Mouse (Mus musculus): ENCODE data around the gene Prss44. TPM values are rescaled to one million over a fixed set of nuclear protein-coding genes. Genes with fewer than 3 reads are reported as not detected.

Prss44 gene
- total RNA-seq (2014; rRNA removed; ENCODE audit: low replicate concordance) (not detected in 2 replicates), polyA plus RNA-seq (2015; fragmentation: Nextera tagmentation; extraction: Ambion mirVana) (not detected in 2 replicates)

GRCm38 (mm10) chr9:110813789-110814188, at the start of gene Prss44:
Gene Prss44 (plus strand): TSS chr9:110813994.
- H3K36me3 ChIP-seq (replicated peaks; ENCODE audit: control insufficient read depth, insufficient read depth, low read length), result no peaks in the 10 kb centered on the region
- no peak within 1 kb of the TSS for H3K4me3 ChIP-seq (ENCODE audit: low read depth, low read length)
- H3K4me1 ChIP-seq (ENCODE audit: control insufficient read depth, insufficient read depth), result no peaks in the 10 kb centered on the region
- no peak within 1 kb of the TSS for H3K27ac ChIP-seq (ENCODE audit: low read depth)
- H3K27me3 ChIP-seq (ENCODE audit: control insufficient read depth, insufficient read depth, low read length), result no peaks in the 10 kb centered on the region
- WGBS, result 56% methylated on average over 18 of the region's 18 CpGs
- H3K4me2 ChIP-seq (ENCODE audit: low read depth, low read length), result no peak within 1 kb of the TSS
- no peaks in the 10 kb centered on the region for H3K9me3 ChIP-seq (replicated peaks; ENCODE audit: control insufficient read depth, low read length)
- TF ChIP-seq EP300 (IDR thresholded peaks at IDR 0.05; ENCODE audit: low read depth) (no peak), CTCF (IDR thresholded peaks at IDR 0.05; ENCODE audit: low read depth) (no peak)
- ATAC-seq (ENCODE audit: insufficient read depth, low read depth) (no peak), DNase-seq (ENCODE audit: low spot score) (no peak)
- H3K9ac ChIP-seq (replicated peaks; ENCODE audit: low read depth, low read length), result no peak within 1 kb of the TSS

GRCm38 (mm10) chr9:110772336-110772735, 41.5 kb upstream of the Prss44 start:
- peaks cover 31% of the 10 kb centered on the region for H3K36me3 ChIP-seq (replicated peaks; ENCODE audit: control insufficient read depth, insufficient read depth, low read length)
- no peak for DNase-seq (ENCODE audit: low spot score)
- ATAC-seq (ENCODE audit: insufficient read depth, low read depth), result no peak
- TF ChIP-seq EP300 (IDR thresholded peaks at IDR 0.05; ENCODE audit: low read depth), result peak; percentile 50; the same call in 1 of the 2 replicates
- no peak for TF ChIP-seq CTCF (IDR thresholded peaks at IDR 0.05; ENCODE audit: low read depth)
- no peak overlapping the region for H3K9ac ChIP-seq (replicated peaks; ENCODE audit: low read depth, low read length)
- no peaks in the 10 kb centered on the region for H3K9me3 ChIP-seq (replicated peaks; ENCODE audit: control insufficient read depth, low read length)
- no peak overlapping the region for H3K4me2 ChIP-seq (ENCODE audit: low read depth, low read length)
- 0 out of 2 replicates have a peak overlapping the region, but pooled peaks have one; percentile 22 for H3K27ac ChIP-seq (ENCODE audit: low read depth)
- H3K27me3 ChIP-seq (ENCODE audit: control insufficient read depth, insufficient read depth, low read length), result no peaks in the 10 kb centered on the region
- H3K4me3 ChIP-seq (ENCODE audit: low read depth, low read length), result no peak overlapping the region
- 0 out of 2 replicates have a peak, but pooled peaks cover 8% of the 10 kb centered on the region for H3K4me1 ChIP-seq (ENCODE audit: control insufficient read depth, insufficient read depth)
- WGBS, result 76% methylated on average over 10 of the region's 10 CpGs

GRCm38 (mm10) chr9:110774403-110775268, 39.2 kb upstream of the Prss44 start:
- no peak for TF ChIP-seq CTCF (IDR thresholded peaks at IDR 0.05; ENCODE audit: low read depth)
- TF ChIP-seq EP300 (IDR thresholded peaks at IDR 0.05; ENCODE audit: low read depth), result no peak
- DNase-seq (ENCODE audit: low spot score), result no peak
- Histone ChIP-seq H3K4me1 (ENCODE audit: control insufficient read depth, insufficient read depth) (0 out of 2 replicates have a peak, but pooled peaks cover 8% of the 10 kb centered on the region), H3K36me3 (replicated peaks; ENCODE audit: control insufficient read depth, insufficient read depth, low read length) (peaks cover 10% of the 10 kb centered on the region), H3K4me3 (ENCODE audit: low read depth, low read length) (no peak overlapping the region), H3K9ac (replicated peaks; ENCODE audit: low read depth, low read length) (no peak overlapping the region), H3K27ac (ENCODE audit: low read depth) (peak overlapping the region; percentile 43), H3K4me2 (ENCODE audit: low read depth, low read length) (0 out of 2 replicates have a peak overlapping the region, but pooled peaks have one; percentile 16), H3K27me3 (ENCODE audit: control insufficient read depth, insufficient read depth, low read length) (0 out of 2 replicates have a peak, but pooled peaks cover under 1% of the 10 kb centered on the region), H3K9me3 (replicated peaks; ENCODE audit: control insufficient read depth, low read length) (no peaks in the 10 kb centered on the region)
- 43% methylated on average over 15 of the region's 15 CpGs for WGBS
- peak; percentile 9; the same call in 1 of the 2 replicates for ATAC-seq (ENCODE audit: insufficient read depth, low read depth)

GRCm38 (mm10) chr9:110775269-110776022, 38.3 kb upstream of the Prss44 start:
- DNase-seq (ENCODE audit: low spot score) (no peak), ATAC-seq (ENCODE audit: insufficient read depth, low read depth) (no peak)
- Histone ChIP-seq H3K36me3 (replicated peaks; ENCODE audit: control insufficient read depth, insufficient read depth, low read length) (peaks cover 2% of the 10 kb centered on the region; the same call in 1 of the 2 replicates), H3K9me3 (replicated peaks; ENCODE audit: control insufficient read depth, low read length) (no peaks in the 10 kb centered on the region), H3K4me3 (ENCODE audit: low read depth, low read length) (no peak overlapping the region), H3K4me1 (ENCODE audit: control insufficient read depth, insufficient read depth) (0 out of 2 replicates have a peak, but pooled peaks cover 8% of the 10 kb centered on the region), H3K4me2 (ENCODE audit: low read depth, low read length) (0 out of 2 replicates have a peak overlapping the region, but pooled peaks have one; percentile 16), H3K27ac (ENCODE audit: low read depth) (peak overlapping the region; percentile 43; the same call in 1 of the 2 replicates), H3K27me3 (ENCODE audit: control insufficient read depth, insufficient read depth, low read length) (0 out of 2 replicates have a peak, but pooled peaks cover 3% of the 10 kb centered on the region), H3K9ac (replicated peaks; ENCODE audit: low read depth, low read length) (no peak overlapping the region)
- TF ChIP-seq EP300 (IDR thresholded peaks at IDR 0.05; ENCODE audit: low read depth) (no peak), CTCF (IDR thresholded peaks at IDR 0.05; ENCODE audit: low read depth) (no peak)
- WGBS, result 67% methylated on average over 10 of the region's 10 CpGs

GRCm38 (mm10) chr9:110778100-110778499, 35.7 kb upstream of the Prss44 start:
- DNase-seq (ENCODE audit: low spot score), result no peak
- WGBS, result 85% methylated on average over 1 of the region's 1 CpGs
- ATAC-seq (ENCODE audit: insufficient read depth, low read depth), result no peak

More at GRCm38 (mm10) chr9:110778100-110778499, 35.7 kb upstream of the Prss44 start:
- Histone ChIP-seq H3K4me3 (ENCODE audit: low read depth, low read length) (no peak overlapping the region), H3K4me2 (ENCODE audit: low read depth, low read length) (no peak overlapping the region), H3K36me3 (replicated peaks; ENCODE audit: control insufficient read depth, insufficient read depth, low read length) (no peaks in the 10 kb centered on the region), H3K9me3 (replicated peaks; ENCODE audit: control insufficient read depth, low read length) (no peaks in the 10 kb centered on the region), H3K27ac (ENCODE audit: low read depth) (no peak overlapping the region), H3K4me1 (ENCODE audit: control insufficient read depth, insufficient read depth) (peaks cover 13% of the 10 kb centered on the region; the same call in 1 of the 2 replicates), H3K27me3 (ENCODE audit: control insufficient read depth, insufficient read depth, low read length) (0 out of 2 replicates have a peak, but pooled peaks cover 3% of the 10 kb centered on the region), H3K9ac (replicated peaks; ENCODE audit: low read depth, low read length) (no peak overlapping the region)
- TF ChIP-seq CTCF (IDR thresholded peaks at IDR 0.05; ENCODE audit: low read depth) (no peak), EP300 (IDR thresholded peaks at IDR 0.05; ENCODE audit: low read depth) (no peak)

Measured in heart, postnatal 0 days (tissue).